Mouse (Mus musculus) embryonic facial prominence, embryonic 13.5 days (tissue): ENCODE results near the gene Mynn. TPM values are rescaled to one million over a fixed set of nuclear protein-coding genes. Genes with fewer than 3 reads are reported as not detected.
"Not testable (repeated sequence)": the region's sequence is repeated elsewhere in the genome, so short reads cannot be mapped to it uniquely, and the experiment has no call there.

Experiments used
- ATAC-seq: fragments of 200-750 bp; cut with Nextera tagmentation; 2 replicates; pipeline ENCODE4 v1.8.0; 2017; ENCODE audit warnings: low read depth; ENCODE audit not compliant: insufficient number of reproducible peaks, insufficient read depth, low FRiP score, low TSS enrichment
- H3K27ac ChIP-seq: fragments of 300-500 bp; sonication (generic); 2 replicates; pipeline ENCODE4 v1.5.1; 2015; ENCODE audit warnings: moderate library complexity, mild to moderate bottlenecking, inconsistent platforms
- H3K27me3 ChIP-seq: fragments of 300-500 bp; sonication (generic); 2 replicates; pipeline ENCODE4 v1.6.1; 2015; ENCODE audit warnings: mild to moderate bottlenecking, inconsistent platforms
- H3K36me3 ChIP-seq: fragments of 300-500 bp; sonication (generic); 2 replicates; pipeline ENCODE4 v1.6.1; 2015; ENCODE audit warnings: mild to moderate bottlenecking, inconsistent platforms
- H3K4me1 ChIP-seq: fragments of 300-500 bp; sonication (generic); 2 replicates; pipeline ENCODE4 v1.6.1; 2015; ENCODE audit warnings: inconsistent platforms
- H3K4me2 ChIP-seq: fragments of 300-500 bp; sonication (generic); 2 replicates; pipeline ENCODE4 v1.6.1; 2015; ENCODE audit warnings: moderate library complexity, mild to moderate bottlenecking, inconsistent platforms
- H3K4me3 ChIP-seq: fragments of 300-500 bp; sonication (generic); 2 replicates; pipeline ENCODE4 v1.5.1; 2015; ENCODE audit warnings: mild to moderate bottlenecking, inconsistent platforms
- H3K9ac ChIP-seq: fragments of 300-500 bp; sonication (generic); 2 replicates; pipeline ENCODE4 v1.6.1; 2015; ENCODE audit warnings: mild to moderate bottlenecking, inconsistent platforms
- H3K9me3 ChIP-seq: fragments of 300-500 bp; sonication (generic); 2 replicates; pipeline ENCODE4 v1.6.1; 2016; ENCODE audit warnings: inconsistent platforms
- WGBS: fragments of 180-500 bp; shearing (Covaris S2); methylation state at CpG from one replicate; pipeline ENCODE4 v1.1.7; 2015; ENCODE audit warnings: mixed read lengths; 5-methylcytosine and 5-hydroxymethylcytosine counted together
- polyA plus RNA-seq: library from polyadenylated mRNA; unstranded; fragments of >200 nt; fragmentation: Nextera tagmentation; extraction: Ambion mirVana; gene quantifications from 2 replicates; pipeline ENCODE4 v1.2.1, GENCODE M21; 2015

Mynn gene
- 33.2 and 35.6 TPM in 2 replicates for polyA plus RNA-seq

DNA sequence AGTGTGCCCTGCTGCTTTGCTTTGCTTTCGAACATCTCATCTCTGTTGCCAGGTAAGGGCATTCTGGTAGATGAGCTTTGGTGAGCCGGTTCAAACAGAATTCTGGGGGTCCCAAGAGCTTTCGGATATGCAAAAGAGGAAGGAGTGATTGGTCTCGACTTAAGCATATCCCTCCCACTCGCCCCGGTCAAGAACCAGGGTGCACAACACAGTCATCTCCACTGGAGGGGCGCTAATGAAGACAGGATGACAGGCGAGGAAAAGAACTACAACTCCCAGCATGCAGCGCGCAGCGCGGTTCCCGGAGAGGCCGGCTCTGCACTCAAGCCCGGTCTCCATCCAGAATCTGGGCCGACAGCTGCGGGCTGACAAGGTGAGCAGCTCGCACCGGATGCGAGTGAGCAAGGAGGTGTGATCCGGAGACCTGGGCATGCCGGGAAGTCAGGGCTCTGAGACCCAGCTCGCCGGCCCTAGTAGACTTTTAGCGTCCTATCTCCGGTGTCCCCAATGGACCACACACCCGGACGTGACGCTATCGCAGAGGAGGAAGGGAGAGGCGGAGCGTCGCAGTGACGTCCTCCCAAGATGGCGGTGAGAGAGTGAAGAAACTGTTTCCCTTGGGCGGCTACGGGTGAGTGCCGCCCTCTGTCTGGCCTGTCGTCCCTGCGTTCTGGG lies at the start of gene Mynn:
TSS of gene Mynn (plus strand) at position 1 of the 675 bp plus-strand sequence.
- Histone ChIP-seq H3K4me3 (peak within 1 kb of the TSS; percentile 88), H3K4me1 (peaks cover 22% of the 10 kb centered on the region), H3K4me2 (peak within 1 kb of the TSS; percentile 85), H3K36me3 (peaks cover 20% of the 10 kb centered on the region), H3K9ac (peak within 1 kb of the TSS; percentile 91), H3K27me3 (peaks cover 12% of the 10 kb centered on the region; the same call in 1 of the 2 replicates), H3K9me3 (no peaks in the 10 kb centered on the region), H3K27ac (peak within 1 kb of the TSS; percentile 97)
- under 1% methylated on average over 38 of the region's 40 CpGs for WGBS
- ATAC-seq, result peak; percentile 94

DNA sequence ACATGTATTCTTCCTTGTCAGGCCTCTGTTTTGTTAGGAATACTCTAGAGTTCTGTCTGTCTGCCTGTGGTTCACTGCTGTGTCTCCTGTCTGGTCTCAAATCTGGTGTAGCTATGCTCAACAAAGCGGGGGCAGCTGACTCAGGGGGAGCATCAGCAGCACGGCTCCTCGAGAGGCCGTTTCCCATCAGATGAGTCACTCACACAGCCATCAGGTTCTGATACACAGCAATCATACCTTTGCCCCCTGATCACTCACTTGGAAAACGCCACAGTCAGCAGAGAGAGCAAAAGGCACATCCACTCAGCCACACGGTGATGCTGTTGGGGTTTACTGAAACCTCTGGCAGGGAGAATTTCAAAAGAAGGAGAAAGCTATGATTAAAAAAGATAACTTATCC lies 48.1 kb upstream of the Mynn start:
- Histone ChIP-seq H3K4me3 (no peak overlapping the region), H3K9ac (no peak overlapping the region), H3K27me3 (no peaks in the 10 kb centered on the region), H3K27ac (no peak overlapping the region), H3K9me3 (no peaks in the 10 kb centered on the region), H3K36me3 (no peaks in the 10 kb centered on the region), H3K4me1 (no peaks in the 10 kb centered on the region), H3K4me2 (no peak overlapping the region)
- no peak for ATAC-seq
- 75% methylated on average over 6 of the region's 6 CpGs for whole genome bisulfite sequencing

DNA sequence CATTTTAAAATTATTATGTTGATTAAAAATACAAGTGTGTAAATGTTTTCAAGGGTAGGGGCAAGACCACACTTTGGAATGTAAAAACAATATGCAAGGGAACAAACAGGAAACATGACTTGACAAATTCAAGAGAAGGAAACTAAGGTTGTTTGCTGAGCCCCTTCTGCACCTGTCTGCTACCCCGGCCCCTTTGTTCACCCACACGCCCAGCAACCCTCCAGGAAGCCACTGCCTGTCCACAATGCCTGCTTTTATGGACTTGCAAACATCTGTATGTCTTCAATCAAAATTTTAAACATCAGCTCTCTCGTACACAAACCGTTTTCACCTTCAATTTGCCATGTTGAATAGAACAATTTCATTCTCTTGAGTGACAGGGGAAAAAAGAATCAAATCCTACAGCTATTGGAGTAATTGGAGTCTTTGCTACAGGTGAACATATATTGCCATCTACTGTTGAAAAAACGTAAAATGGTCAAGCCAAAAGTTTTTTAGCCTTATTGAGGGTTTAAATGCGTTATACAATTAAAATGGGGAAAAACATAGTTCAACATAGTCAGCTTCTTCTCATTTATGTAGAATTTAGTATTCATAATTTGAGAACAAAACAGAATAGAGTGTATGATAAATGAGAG lies 41.1 kb upstream of the Mynn start:
- Histone ChIP-seq H3K27me3 (peaks cover 4% of the 10 kb centered on the region), H3K27ac (no peak overlapping the region), H3K4me2 (no peak overlapping the region), H3K4me1 (peaks cover 4% of the 10 kb centered on the region; the same call in 1 of the 2 replicates), H3K36me3 (no peaks in the 10 kb centered on the region), H3K4me3 (no peak overlapping the region), H3K9ac (no peak overlapping the region), H3K9me3 (no peaks in the 10 kb centered on the region)
- 42% methylated on average over 6 of the region's 6 CpGs for WGBS
- no peak for ATAC-seq

DNA sequence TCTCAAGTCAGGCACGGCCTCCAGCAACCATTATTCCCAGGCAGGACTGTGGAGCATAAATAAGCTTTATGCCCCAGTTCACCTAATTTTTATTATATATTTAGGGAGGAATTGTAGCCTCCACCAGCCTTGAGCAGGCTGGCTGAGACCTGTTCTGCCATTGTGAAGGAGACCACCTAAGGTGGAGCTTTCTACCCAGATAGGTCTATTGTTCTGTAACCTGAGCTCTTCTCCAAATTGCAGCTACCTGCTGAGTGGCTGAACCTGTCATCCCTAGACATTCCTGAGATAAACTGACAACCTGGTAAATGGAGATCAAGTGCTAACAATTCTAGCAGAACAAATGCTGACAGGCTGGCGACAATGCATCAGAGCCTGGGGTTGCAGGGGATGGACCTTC lies 35.5 kb upstream of the Mynn start:
- not testable (repeated sequence) for H3K36me3 ChIP-seq, H3K27ac ChIP-seq, H3K4me3 ChIP-seq, H3K4me1 ChIP-seq, H3K9ac ChIP-seq, H3K27me3 ChIP-seq, H3K9me3 ChIP-seq, H3K4me2 ChIP-seq
- ATAC-seq, result peak; percentile 71; the same call in 1 of the 2 replicates
- 20% methylated on average over 1 of the region's 2 CpGs for WGBS

DNA sequence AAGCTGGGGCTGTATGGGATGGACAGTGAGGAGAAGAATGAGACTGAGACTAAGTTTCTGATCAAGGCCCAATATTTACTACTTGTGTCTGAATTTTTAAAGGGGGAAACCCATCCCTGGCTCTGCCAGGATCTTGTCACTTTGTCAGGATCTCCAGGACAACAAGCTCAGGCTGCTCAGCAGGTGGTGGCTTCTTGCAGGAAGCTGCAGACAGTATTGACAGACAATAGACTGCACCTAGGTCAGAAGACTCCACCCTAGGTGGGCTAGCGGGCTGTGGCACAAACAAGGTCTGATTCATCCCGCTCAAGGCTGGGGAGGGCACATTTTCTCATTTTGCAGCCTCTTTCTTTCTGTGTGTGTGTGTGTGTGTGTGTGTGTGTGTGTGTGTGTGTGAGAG lies 28.3 kb upstream of the Mynn start:
- Histone ChIP-seq H3K9me3 (no peaks in the 10 kb centered on the region), H3K27ac (no peak overlapping the region), H3K4me2 (no peak overlapping the region), H3K36me3 (no peaks in the 10 kb centered on the region), H3K4me1 (no peaks in the 10 kb centered on the region), H3K4me3 (no peak overlapping the region), H3K27me3 (no peaks in the 10 kb centered on the region; the same call in 1 of the 2 replicates), H3K9ac (no peak overlapping the region)
- 18% methylated on average over 2 of the region's 2 CpGs for WGBS
- no peak for ATAC-seq

DNA sequence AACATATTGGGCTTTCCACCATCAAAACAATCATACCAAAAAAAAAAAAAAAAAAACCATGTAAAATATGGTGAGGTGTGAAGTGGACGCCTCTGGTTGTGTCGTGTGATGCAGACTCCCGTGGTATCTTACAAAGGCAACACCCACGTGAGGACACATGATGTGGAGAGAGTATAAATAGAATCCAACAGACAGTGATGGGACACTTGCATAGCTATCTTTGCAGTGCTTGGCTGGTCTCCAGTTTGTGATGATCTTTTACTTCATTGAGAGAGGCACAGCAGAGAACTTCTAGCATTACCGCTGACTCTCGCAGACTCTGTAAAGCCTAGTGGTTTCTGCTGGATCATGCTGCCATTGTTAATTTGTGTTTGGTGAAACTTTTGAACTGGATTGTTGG lies 13.0 kb upstream of the Mynn start:
- Histone ChIP-seq H3K9me3 (no peaks in the 10 kb centered on the region), H3K4me1 (no peaks in the 10 kb centered on the region), H3K27me3 (no peaks in the 10 kb centered on the region), H3K4me2 (no peak overlapping the region), H3K36me3 (no peaks in the 10 kb centered on the region), H3K9ac (no peak overlapping the region), H3K4me3 (no peak overlapping the region), H3K27ac (no peak overlapping the region)
- ATAC-seq, result no peak
- WGBS, result 74% methylated on average over 6 of the region's 6 CpGs

DNA sequence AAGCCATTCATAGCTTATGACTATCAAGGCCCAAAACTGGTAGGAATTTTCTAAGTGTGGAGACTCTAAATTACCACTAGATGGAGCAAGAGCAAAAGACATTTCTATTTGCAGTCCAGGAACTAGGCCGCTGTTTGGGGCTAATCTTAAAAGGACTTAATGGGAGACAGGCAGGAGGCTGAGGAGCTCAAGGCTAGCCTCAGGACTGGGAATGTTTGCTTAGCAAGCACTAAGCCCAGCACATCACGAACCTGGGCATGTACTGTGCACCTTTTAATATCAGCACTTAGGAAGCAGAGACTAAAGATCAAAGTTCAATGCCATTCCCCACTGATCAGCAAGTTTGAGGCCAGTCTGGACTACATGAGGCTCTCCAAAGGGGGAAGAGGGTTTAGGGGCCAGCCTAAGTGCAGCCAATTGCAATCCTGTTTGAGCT lies 9.4 kb upstream of the Mynn start:
- Histone ChIP-seq H3K4me2 (no peak overlapping the region), H3K36me3 (no peaks in the 10 kb centered on the region), H3K9me3 (no peaks in the 10 kb centered on the region), H3K27ac (no peak overlapping the region), H3K27me3 (no peaks in the 10 kb centered on the region), H3K4me3 (no peak overlapping the region), H3K9ac (no peak overlapping the region), H3K4me1 (no peaks in the 10 kb centered on the region; the same call in 1 of the 2 replicates)
- ATAC-seq, result no peak
- WGBS, result 1% methylated on average over 2 of the region's 2 CpGs

DNA sequence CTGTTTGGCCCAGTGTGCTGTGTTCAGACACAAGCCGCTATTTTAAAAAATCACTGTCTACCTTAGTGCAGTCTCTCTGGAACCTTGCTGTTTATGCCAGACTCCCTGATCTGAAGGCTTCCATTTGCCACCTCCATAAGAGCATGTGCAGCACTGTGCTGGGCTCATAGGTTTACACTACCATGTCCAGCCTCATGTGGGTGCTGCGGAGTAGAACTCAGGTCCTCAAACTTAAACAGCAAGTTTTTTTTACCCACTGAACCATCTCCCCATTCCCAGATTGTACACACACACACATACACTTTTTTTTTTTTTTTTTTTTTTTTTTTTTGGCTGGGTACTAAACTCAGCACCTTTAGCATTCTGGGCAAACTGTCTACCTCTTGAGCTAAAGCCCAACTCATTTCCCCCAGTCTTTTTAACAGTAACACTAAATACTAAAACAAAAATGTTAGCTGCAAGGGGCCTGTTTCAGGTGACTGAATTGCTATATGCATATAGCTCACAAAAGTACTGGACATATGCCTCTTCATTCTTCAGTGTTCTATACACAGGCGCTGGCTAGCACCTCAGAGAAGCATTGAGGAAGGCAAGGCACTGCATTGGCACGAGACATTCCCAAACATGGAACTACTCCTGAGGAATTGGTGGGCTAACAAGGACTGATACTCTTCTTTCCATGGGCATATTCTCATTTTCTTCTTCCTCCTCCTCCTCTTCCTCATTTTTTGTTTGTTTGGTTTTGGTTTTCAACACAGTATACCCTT lies 8.0 kb upstream of the Mynn start:
- Histone ChIP-seq H3K4me2 (no peak overlapping the region), H3K9me3 (no peaks in the 10 kb centered on the region), H3K27me3 (peaks cover 10% of the 10 kb centered on the region; the same call in 1 of the 2 replicates), H3K27ac (no peak overlapping the region), H3K4me1 (no peaks in the 10 kb centered on the region; the same call in 1 of the 2 replicates), H3K9ac (no peak overlapping the region), H3K4me3 (no peak overlapping the region), H3K36me3 (no peaks in the 10 kb centered on the region)
- WGBS, result 71% methylated on average over 4 of the region's 4 CpGs
- ATAC-seq, result no peak

DNA sequence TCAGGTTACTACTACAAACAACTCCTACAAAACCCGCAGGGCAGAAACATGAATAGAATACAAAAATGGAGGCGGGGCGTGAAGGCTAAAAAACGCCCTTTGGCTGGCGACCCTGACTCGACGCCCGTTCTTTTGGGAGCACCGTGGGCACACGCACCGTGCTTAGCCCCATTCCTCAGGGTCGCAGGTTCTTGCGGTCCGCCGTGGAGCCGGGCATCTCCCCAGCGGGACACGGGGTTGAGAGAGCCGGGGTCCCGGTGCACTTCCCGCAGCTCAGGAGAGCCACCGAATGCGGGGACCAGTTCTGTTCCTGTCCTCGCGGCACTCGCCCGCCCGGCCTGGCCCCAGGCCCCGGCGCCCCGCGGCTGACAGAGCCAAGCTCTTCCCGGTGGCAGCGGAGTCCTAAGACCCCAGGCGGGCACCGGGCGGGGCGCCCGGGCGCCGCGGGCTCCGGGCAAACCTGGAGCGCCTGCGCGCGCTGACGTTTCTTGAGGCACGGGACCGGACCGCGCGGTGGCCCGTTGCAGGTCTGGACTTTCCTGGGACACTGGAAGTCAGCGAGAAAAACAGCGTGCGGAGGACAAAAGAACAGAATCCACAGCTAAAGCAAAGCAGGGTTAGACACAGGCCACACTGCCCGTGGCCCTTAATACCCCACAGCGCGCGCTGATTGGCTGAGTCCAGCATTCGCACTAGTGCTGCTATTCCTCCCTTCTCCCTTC lies 6.6 kb upstream of the Mynn start:
- under 1% methylated on average over 62 of the region's 62 CpGs for WGBS
- peaks cover 11% of the 10 kb centered on the region for H3K4me1 ChIP-seq

DNA sequence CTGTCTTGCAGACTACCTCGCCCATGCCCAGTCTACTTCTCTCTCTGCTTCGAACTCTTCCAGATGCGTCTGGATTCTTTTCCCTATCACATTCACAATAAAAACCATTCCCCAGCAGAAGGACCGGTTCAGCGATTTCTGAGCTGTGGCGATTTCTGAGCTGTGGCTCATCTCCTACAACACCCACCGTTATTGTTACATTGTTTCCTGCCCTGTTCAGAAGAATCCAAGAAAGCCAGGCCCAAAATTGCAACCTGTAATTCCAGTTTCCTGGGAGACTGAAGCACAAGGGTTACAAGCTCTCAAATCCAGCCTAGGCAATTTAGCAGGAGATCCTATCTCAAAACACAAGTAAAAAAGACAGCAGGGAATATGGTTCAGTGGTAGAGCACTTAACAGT lies 4.6 kb upstream of the Mynn start:
- no peak overlapping the region for H3K4me3 ChIP-seq
- 74% methylated on average over 7 of the region's 7 CpGs for WGBS
- H3K27me3 ChIP-seq, result peaks cover 12% of the 10 kb centered on the region; the same call in 1 of the 2 replicates
- H3K9me3 ChIP-seq, result no peaks in the 10 kb centered on the region
- H3K4me1 ChIP-seq, result peaks cover 11% of the 10 kb centered on the region
- H3K4me2 ChIP-seq, result no peak overlapping the region
- ATAC-seq, result no peak
- H3K36me3 ChIP-seq, result no peaks in the 10 kb centered on the region
- H3K27ac ChIP-seq, result no peak overlapping the region
- H3K9ac ChIP-seq, result no peak overlapping the region

More for the DNA sequence above, 6.6 kb upstream of the Mynn start:
- Histone ChIP-seq H3K9me3 (no peaks in the 10 kb centered on the region), H3K27ac (0 out of 2 replicates have a peak overlapping the region, but pooled peaks have one; percentile 7), H3K36me3 (no peaks in the 10 kb centered on the region), H3K4me3 (peak overlapping the region; percentile 73), H3K27me3 (peaks cover 12% of the 10 kb centered on the region; the same call in 1 of the 2 replicates), H3K9ac (peak overlapping the region; percentile 89), H3K4me2 (peak overlapping the region; percentile 77)
- ATAC-seq, result no peak
